ENCODE assay signal across 26 mouse cellular contexts in genomic region chr14:30904307-30904706, GRCm38 (mm10). TPM values are rescaled to one million over a fixed set of nuclear protein-coding genes. Genes with fewer than 3 reads are reported as not detected.
"Had no signal": no experiment of that assay in that cellular context is flagged by ENCODE, and none has a peak within 500 bp of the region (broad histone marks: within the 10 kb centered on the region; RNA-seq: fewer than 3 reads in every experiment).

No protein-coding gene starts in this region.

- H3K9ac ChIP-seq: limb, embryonic 13.5 days; liver, embryonic 14.5 days; liver, postnatal 0 days; lung, embryonic 15.5 days; midbrain, embryonic 12.5 days; midbrain, embryonic 15.5 days; neural tube, embryonic 13.5 days; stomach, embryonic 15.5 days had no signal

- DNase-seq: kidney, adult 2 months; kidney, postnatal 25 days; layer of hippocampus, adult 9-11 months; liver; liver, postnatal 0 days; retina, postnatal 1 day; right cerebral cortex, postnatal 25 days; spleen, adult 18-20 months; thymus, postnatal 25 days had no signal

- H3K4me1 ChIP-seq: limb, embryonic 10.5 days; limb, embryonic 13.5 days; midbrain, embryonic 15.5 days; neural tube, embryonic 13.5 days; stomach, embryonic 15.5 days had no signal

- H3K36me3 ChIP-seq: limb, embryonic 10.5 days; limb, embryonic 13.5 days; lung, embryonic 15.5 days; midbrain, embryonic 12.5 days; midbrain, embryonic 15.5 days; neural tube, embryonic 13.5 days; stomach, embryonic 15.5 days had no signal

- H3K27me3 ChIP-seq: limb, embryonic 13.5 days; lung, embryonic 15.5 days; midbrain, embryonic 12.5 days; midbrain, embryonic 15.5 days; neural tube, embryonic 13.5 days; stomach, embryonic 15.5 days had no signal

- H3K9me3 ChIP-seq: limb, embryonic 10.5 days; limb, embryonic 13.5 days; lung, embryonic 15.5 days; midbrain, embryonic 12.5 days; midbrain, embryonic 15.5 days; neural tube, embryonic 13.5 days; stomach, embryonic 15.5 days had no signal

- H3K4me3 ChIP-seq: layer of hippocampus, adult 2 months; limb, embryonic 10.5 days; limb, embryonic 13.5 days; lung, embryonic 15.5 days; midbrain, embryonic 12.5 days; midbrain, embryonic 15.5 days; neural tube, embryonic 13.5 days; stomach, embryonic 15.5 days had no signal

- ATAC-seq: liver, postnatal 0 days; midbrain, embryonic 15.5 days had no signal

- H3K27ac ChIP-seq: kidney, postnatal 0 days; layer of hippocampus, adult 2 months; limb, embryonic 10.5 days; limb, embryonic 13.5 days; liver, embryonic 14.5 days; lung, embryonic 15.5 days; macrophage; midbrain, embryonic 12.5 days; midbrain, embryonic 15.5 days; neural tube, embryonic 13.5 days; stomach, embryonic 15.5 days had no signal

- H3K4me2 ChIP-seq: limb, embryonic 13.5 days; lung, embryonic 15.5 days; midbrain, embryonic 12.5 days; midbrain, embryonic 15.5 days; neural tube, embryonic 13.5 days; stomach, embryonic 15.5 days had no signal

RNA-seq across cellular contexts. Expression of gene Itih4, which starts 18.0 kb away (rescaled TPM):
- total RNA-seq: layer of hippocampus, postnatal 25 days; megakaryocyte, adult 5-6 weeks; neutrophil, adult 5-6 weeks had no signal
- polyA plus RNA-seq: limb, embryonic 10.5 days; macrophage; midbrain, embryonic 12.5 days; midbrain, embryonic 15.5 days; neural tube, embryonic 13.5 days had no signal

RNA-seq across cellular contexts. Expression of gene Itih3, which starts 19.3 kb away (rescaled TPM):
- total RNA-seq: megakaryocyte, adult 5-6 weeks; neutrophil, adult 5-6 weeks had no signal
- polyA plus RNA-seq: limb, embryonic 10.5 days; macrophage had no signal

RNA-seq across cellular contexts. Expression of gene Mustn1, which starts 25.3 kb away (rescaled TPM):
- polyA plus RNA-seq: macrophage had no signal

RNA-seq across cellular contexts. Expression of gene Itih1, which starts 38.8 kb away (rescaled TPM):
- total RNA-seq: layer of hippocampus, adult 2 months; layer of hippocampus, postnatal 25 days; left cerebral cortex, adult 18-20 months; left cerebral cortex, postnatal 25 days; megakaryocyte, adult 5-6 weeks; neutrophil, adult 5-6 weeks had no signal
- polyA plus RNA-seq: limb, embryonic 10.5 days; limb, embryonic 13.5 days; macrophage; midbrain, embryonic 12.5 days; midbrain, embryonic 15.5 days; thymus, postnatal 0 days had no signal
